Mouse (Mus musculus): ENCODE data around the gene Fam72a. TPM values are rescaled to one million over a fixed set of nuclear protein-coding genes. Genes with fewer than 3 reads are reported as not detected.
A peak's percentile ranks its signal among the peaks of the same experiment; 100 is the strongest.

The Fam72a gene
- 2.4 TPM in 2 replicates for polyA plus RNA-seq (2015; fragmentation: Nextera tagmentation; extraction: Ambion mirVana)

GRCm38 (mm10) chr1:131527281-131528080, at the start of gene Fam72a, which contains the start of gene Srgap2:
TSS of gene Fam72a (plus strand) at chr1:131527903.
TSS of gene Srgap2 (minus strand) at chr1:131527352.
- Histone ChIP-seq H3K9me3 (no peaks in the 10 kb centered on the region), H3K4me2 (peak within 1 kb of the TSS; percentile 96), H3K9ac (peak within 1 kb of the TSS; percentile 78), H3K27ac (peak within 1 kb of the TSS; percentile 98), H3K27me3 (no peaks in the 10 kb centered on the region), H3K4me1 (peaks cover 31% of the 10 kb centered on the region), H3K4me3 (peak within 1 kb of the TSS; percentile 87), H3K36me3 (no peaks in the 10 kb centered on the region)
- WGBS = under 1% methylated on average over 43 of the region's 44 CpGs
- peak; percentile 98 for ATAC-seq (ENCODE audit: insufficient number of reproducible peaks, low FRiP score, low TSS enrichment, low read depth)

- no peaks in the 10 kb centered on the region for H3K27me3 ChIP-seq
- no peaks in the 10 kb centered on the region; the same call in 1 of the 2 replicates for H3K36me3 ChIP-seq
- H3K9me3 ChIP-seq = peaks cover 4% of the 10 kb centered on the region
- no peak for ATAC-seq (ENCODE audit: insufficient number of reproducible peaks, low FRiP score, low TSS enrichment, low read depth)
- H3K27ac ChIP-seq = no peak overlapping the region
- H3K9ac ChIP-seq = no peak overlapping the region
- no peak overlapping the region for H3K4me2 ChIP-seq
- no peak overlapping the region for H3K4me3 ChIP-seq
- WGBS = 81% methylated on average over 2 of the region's 2 CpGs
- no peaks in the 10 kb centered on the region; the same call in 1 of the 2 replicates for H3K4me1 ChIP-seq
These were observed 48.9 kb upstream of the Fam72a start for GRCm38 (mm10) chr1:131478770-131479305.

GRCm38 (mm10) chr1:131481391-131481790, 46.3 kb upstream of the Fam72a start:
- H3K4me1 ChIP-seq = no peaks in the 10 kb centered on the region
- H3K4me2 ChIP-seq = no peak overlapping the region
- H3K4me3 ChIP-seq = no peak overlapping the region
- H3K9ac ChIP-seq = no peak overlapping the region
- no peaks in the 10 kb centered on the region; the same call in 1 of the 2 replicates for H3K36me3 ChIP-seq
- H3K27me3 ChIP-seq = no peaks in the 10 kb centered on the region
- ATAC-seq (ENCODE audit: insufficient number of reproducible peaks, low FRiP score, low TSS enrichment, low read depth) = no peak
- H3K9me3 ChIP-seq = peaks cover 4% of the 10 kb centered on the region
- H3K27ac ChIP-seq = no peak overlapping the region

- Histone ChIP-seq H3K4me3 (no peak overlapping the region), H3K4me2 (no peak overlapping the region), H3K27me3 (no peaks in the 10 kb centered on the region), H3K4me1 (no peaks in the 10 kb centered on the region), H3K27ac (no peak overlapping the region), H3K9me3 (peaks cover 4% of the 10 kb centered on the region), H3K36me3 (no peaks in the 10 kb centered on the region; the same call in 1 of the 2 replicates), H3K9ac (no peak overlapping the region)
- 86% methylated on average over 3 of the region's 3 CpGs for WGBS
- ATAC-seq (ENCODE audit: insufficient number of reproducible peaks, low FRiP score, low TSS enrichment, low read depth) = no peak
These were observed 45.5 kb upstream of the Fam72a start for GRCm38 (mm10) chr1:131482242-131482641.

- no peaks in the 10 kb centered on the region for H3K4me1 ChIP-seq
- no peak for ATAC-seq (ENCODE audit: insufficient number of reproducible peaks, low FRiP score, low TSS enrichment, low read depth)
- H3K27ac ChIP-seq = no peak overlapping the region
- no peak overlapping the region for H3K4me2 ChIP-seq
- no peaks in the 10 kb centered on the region for H3K9me3 ChIP-seq
- no peaks in the 10 kb centered on the region for H3K27me3 ChIP-seq
- no peaks in the 10 kb centered on the region for H3K36me3 ChIP-seq
- no peak overlapping the region for H3K4me3 ChIP-seq
- H3K9ac ChIP-seq = no peak overlapping the region
- WGBS = 74% methylated on average over 5 of the region's 5 CpGs
These were observed 41.4 kb upstream of the Fam72a start for GRCm38 (mm10) chr1:131486094-131486850.

- Histone ChIP-seq H3K27me3 (no peaks in the 10 kb centered on the region), H3K4me2 (no peak overlapping the region), H3K27ac (peak overlapping the region; percentile 9; the same call in 1 of the 2 replicates), H3K4me3 (no peak overlapping the region), H3K9ac (no peak overlapping the region), H3K36me3 (no peaks in the 10 kb centered on the region), H3K4me1 (peaks cover 13% of the 10 kb centered on the region), H3K9me3 (no peaks in the 10 kb centered on the region)
- ATAC-seq (ENCODE audit: insufficient number of reproducible peaks, low FRiP score, low TSS enrichment, low read depth) = no peak
- 65% methylated on average over 3 of the region's 3 CpGs for WGBS
These were observed 38.4 kb upstream of the Fam72a start for GRCm38 (mm10) chr1:131489312-131489711.

- no peaks in the 10 kb centered on the region for H3K27me3 ChIP-seq
- no peak for ATAC-seq (ENCODE audit: insufficient number of reproducible peaks, low FRiP score, low TSS enrichment, low read depth)
- H3K4me1 ChIP-seq = peaks cover 19% of the 10 kb centered on the region
- H3K36me3 ChIP-seq = no peaks in the 10 kb centered on the region
- WGBS = 41% methylated on average over 4 of the region's 4 CpGs
- no peak overlapping the region for H3K4me3 ChIP-seq
- H3K4me2 ChIP-seq = no peak overlapping the region
- H3K27ac ChIP-seq = no peak overlapping the region
- H3K9me3 ChIP-seq = no peaks in the 10 kb centered on the region
- no peak overlapping the region for H3K9ac ChIP-seq
These were observed 36.1 kb upstream of the Fam72a start for GRCm38 (mm10) chr1:131491579-131491978.

GRCm38 (mm10) chr1:131492360-131492759, 35.3 kb upstream of the Fam72a start:
- no peak for ATAC-seq (ENCODE audit: insufficient number of reproducible peaks, low FRiP score, low TSS enrichment, low read depth)
- H3K9ac ChIP-seq = no peak overlapping the region
- 61% methylated on average over 2 of the region's 2 CpGs for WGBS
- no peak overlapping the region for H3K4me2 ChIP-seq
- H3K27ac ChIP-seq = no peak overlapping the region
- H3K9me3 ChIP-seq = no peaks in the 10 kb centered on the region
- H3K27me3 ChIP-seq = no peaks in the 10 kb centered on the region
- H3K4me1 ChIP-seq = peaks cover 19% of the 10 kb centered on the region
- H3K4me3 ChIP-seq = no peak overlapping the region
- no peaks in the 10 kb centered on the region for H3K36me3 ChIP-seq

- 59% methylated on average over 4 of the region's 4 CpGs for WGBS
- H3K4me1 ChIP-seq = peaks cover 19% of the 10 kb centered on the region
- no peak for ATAC-seq (ENCODE audit: insufficient number of reproducible peaks, low FRiP score, low TSS enrichment, low read depth)
- H3K4me3 ChIP-seq = no peak overlapping the region
- no peak overlapping the region for H3K9ac ChIP-seq
- H3K9me3 ChIP-seq = no peaks in the 10 kb centered on the region
- H3K36me3 ChIP-seq = no peaks in the 10 kb centered on the region
- H3K4me2 ChIP-seq = no peak overlapping the region
- no peak overlapping the region for H3K27ac ChIP-seq
- no peaks in the 10 kb centered on the region for H3K27me3 ChIP-seq
These were observed 33.5 kb upstream of the Fam72a start for GRCm38 (mm10) chr1:131493966-131494898.

GRCm38 (mm10) chr1:131498231-131498630, 29.5 kb upstream of the Fam72a start:
- Histone ChIP-seq H3K4me2 (no peak overlapping the region), H3K36me3 (no peaks in the 10 kb centered on the region), H3K27me3 (no peaks in the 10 kb centered on the region), H3K4me3 (no peak overlapping the region), H3K9me3 (no peaks in the 10 kb centered on the region), H3K4me1 (peaks cover 16% of the 10 kb centered on the region), H3K27ac (no peak overlapping the region), H3K9ac (no peak overlapping the region)
- 90% methylated on average over 1 of the region's 1 CpGs for WGBS
- no peak for ATAC-seq (ENCODE audit: insufficient number of reproducible peaks, low FRiP score, low TSS enrichment, low read depth)

GRCm38 (mm10) chr1:131501681-131502080, 26.0 kb upstream of the Fam72a start:
- ATAC-seq (ENCODE audit: insufficient number of reproducible peaks, low FRiP score, low TSS enrichment, low read depth) = no peak
- H3K36me3 ChIP-seq = no peaks in the 10 kb centered on the region
- H3K9me3 ChIP-seq = no peaks in the 10 kb centered on the region
- no peak overlapping the region for H3K27ac ChIP-seq
- no peak overlapping the region for H3K4me3 ChIP-seq
- H3K4me1 ChIP-seq = peaks cover 5% of the 10 kb centered on the region; the same call in 1 of the 2 replicates
- 75% methylated on average over 1 of the region's 1 CpGs for WGBS
- no peaks in the 10 kb centered on the region for H3K27me3 ChIP-seq
- no peak overlapping the region for H3K4me2 ChIP-seq
- H3K9ac ChIP-seq = no peak overlapping the region
